Mouse (Mus musculus): ENCODE data around the gene Tmem217.

DNA sequence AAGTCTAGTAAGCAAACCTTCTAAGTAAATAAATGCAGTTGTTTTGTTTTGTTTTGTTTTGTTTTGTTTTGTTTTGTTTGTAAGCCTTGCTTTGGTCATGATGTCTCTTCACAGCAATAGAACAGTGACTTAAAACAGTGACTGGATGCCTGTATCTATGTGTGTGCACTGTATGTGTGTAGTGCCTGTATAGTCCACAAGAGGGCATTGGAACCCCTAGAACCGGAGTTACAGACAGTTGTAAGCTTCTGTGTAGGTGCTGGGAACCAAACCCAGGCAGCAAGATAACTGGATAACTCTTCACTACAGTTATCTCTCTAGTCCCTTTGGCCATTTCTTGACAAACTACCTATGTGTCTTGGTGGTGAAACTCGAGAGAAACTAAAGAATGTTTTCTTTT, 26.6 kb downstream of the Tmem217 start:
- TF ChIP-seq POLR2A (IDR thresholded peaks at IDR 0.05; ENCODE audit: borderline replicate concordance, extremely low read depth, insufficient read depth, insufficient read length, poor library complexity, severe bottlenecking) (no peak), CTCF (IDR thresholded peaks at IDR 0.05; ENCODE audit: borderline replicate concordance, extremely low read depth, insufficient read depth, insufficient read length) (no peak)

Measured in brain, embryonic 14.5 days (tissue).